Mouse (Mus musculus) naive thymus-derived CD4-positive, alpha-beta T cell, adult 2 months (primary cell): ENCODE results near the gene Crybg1.
A peak's percentile ranks its signal among the peaks of the same experiment; 100 is the strongest.
"Not testable (repeated sequence)": the region's sequence is repeated elsewhere in the genome, so short reads cannot be mapped to it uniquely, and the experiment has no call there.

Experiments
- DNase-seq: peaks from one replicate; pipeline ENCODE4 v3.0.0-alpha.2; 2011; ENCODE audit warnings: low read depth

The Crybg1 gene

GRCm38 (mm10) chr10:43964943-43965342 lies 183.7 kb downstream of the Crybg1 start:
- no peak for DNase-seq

- DNase-seq, result peak; percentile 90
Measured at GRCm38 (mm10) chr10:43953942-43954341, 194.7 kb downstream of the Crybg1 start.

GRCm38 (mm10) chr10:43945435-43945834 lies 203.2 kb downstream of the Crybg1 start:
- no peak for DNase-seq

GRCm38 (mm10) chr10:43943736-43944135 lies 204.9 kb downstream of the Crybg1 start:
- no peak for DNase-seq

- no peak for DNase-seq
Measured at GRCm38 (mm10) chr10:43939136-43939662, 209.5 kb downstream of the Crybg1 start.

GRCm38 (mm10) chr10:43928596-43928995 lies 220.1 kb downstream of the Crybg1 start:
- no peak for DNase-seq

GRCm38 (mm10) chr10:43927736-43928135 lies 220.9 kb downstream of the Crybg1 start:
- DNase-seq, result no peak

- not testable (repeated sequence) for DNase-seq
Measured at GRCm38 (mm10) chr10:43925776-43926175, 222.9 kb downstream of the Crybg1 start.

- no peak for DNase-seq
Measured at GRCm38 (mm10) chr10:43923096-43923495, 225.6 kb downstream of the Crybg1 start.

GRCm38 (mm10) chr10:43918696-43919608 lies 229.7 kb downstream of the Crybg1 start:
- peak; percentile 77 for DNase-seq

- no peak for DNase-seq
Measured at GRCm38 (mm10) chr10:43916737-43917136, 231.9 kb downstream of the Crybg1 start.

- no peak for DNase-seq
Measured at GRCm38 (mm10) chr10:43916181-43916580, 232.5 kb downstream of the Crybg1 start.

GRCm38 (mm10) chr10:43912236-43912635 lies 236.4 kb downstream of the Crybg1 start:
- no peak for DNase-seq

GRCm38 (mm10) chr10:43910873-43911142 lies 237.8 kb downstream of the Crybg1 start:
- no peak for DNase-seq

GRCm38 (mm10) chr10:43910032-43910872 lies 238.4 kb downstream of the Crybg1 start:
- DNase-seq, result no peak

GRCm38 (mm10) chr10:43904569-43904968 lies 244.1 kb downstream of the Crybg1 start:
- DNase-seq, result no peak

- peak; percentile 94 for DNase-seq
Measured at GRCm38 (mm10) chr10:43901578-43902194, 247.0 kb downstream of the Crybg1 start, which contains the start of the genes Qrsl1 and Rtn4ip1. Qrsl1 (minus strand) TSS chr10:43901745. Rtn4ip1 (plus strand) TSS chr10:43901807.

- no peak for DNase-seq
Measured at GRCm38 (mm10) chr10:43900883-43901570, 247.6 kb downstream of the Crybg1 start.
